Mouse (Mus musculus): ENCODE data around the gene Agfg1. TPM values are rescaled to one million over a fixed set of nuclear protein-coding genes. Genes with fewer than 3 reads are reported as not detected.

The Agfg1 gene
- total RNA-seq, 2 experiments from 2014 or later: 80.0 to 80.4 TPM

- DNase-seq: no peak
Observed at GRCm38 (mm10) chr1:82825256-82825655, 14.0 kb upstream of the Agfg1 start.

- no peak for DNase-seq
Observed at GRCm38 (mm10) chr1:82825783-82826182, 13.5 kb upstream of the Agfg1 start.

- no peak for DNase-seq
Observed at GRCm38 (mm10) chr1:82826911-82827310, 12.4 kb upstream of the Agfg1 start.

GRCm38 (mm10) chr1:82830771-82831170 is 8.5 kb upstream of the Agfg1 start:
- DNase-seq: no peak

- no peak for DNase-seq
Observed at GRCm38 (mm10) chr1:82831547-82832240, 7.6 kb upstream of the Agfg1 start.

- no peak for DNase-seq
Observed at GRCm38 (mm10) chr1:82832495-82833021, 6.7 kb upstream of the Agfg1 start.

- no peak for DNase-seq
Observed at GRCm38 (mm10) chr1:82833501-82833900, 5.8 kb upstream of the Agfg1 start.

GRCm38 (mm10) chr1:82834572-82834971 is 4.7 kb upstream of the Agfg1 start:
- DNase-seq: no peak

- DNase-seq: no peak
Observed at GRCm38 (mm10) chr1:82836342-82837217, 2.7 kb upstream of the Agfg1 start.

GRCm38 (mm10) chr1:82837579-82837978 is 1.7 kb upstream of the Agfg1 start:
- no peak for DNase-seq

GRCm38 (mm10) chr1:82838469-82839295 is 601 bp upstream of the Agfg1 start:
- DNase-seq: no peak

- DNase-seq: no peak
Observed at GRCm38 (mm10) chr1:82839614-82840421, 535 bp downstream of the Agfg1 start.

GRCm38 (mm10) chr1:82855729-82856128 is 16.4 kb downstream of the Agfg1 start:
- DNase-seq: no peak

GRCm38 (mm10) chr1:82858236-82858635 is 19.0 kb downstream of the Agfg1 start:
- no peak for DNase-seq

GRCm38 (mm10) chr1:82860391-82860790 is 21.1 kb downstream of the Agfg1 start:
- no peak for DNase-seq

GRCm38 (mm10) chr1:82870202-82870601 is 30.9 kb downstream of the Agfg1 start:
- no peak for DNase-seq

- no peak for DNase-seq
Observed at GRCm38 (mm10) chr1:82879172-82879571, 39.9 kb downstream of the Agfg1 start.

- no peak for DNase-seq
Observed at GRCm38 (mm10) chr1:82880196-82880595, 40.9 kb downstream of the Agfg1 start.

GRCm38 (mm10) chr1:82893269-82893668 is 54.0 kb downstream of the Agfg1 start:
- no peak for DNase-seq

GRCm38 (mm10) chr1:82900567-82900966 is 61.3 kb downstream of the Agfg1 start:
- no peak for DNase-seq

GRCm38 (mm10) chr1:82901201-82901600 is 61.9 kb downstream of the Agfg1 start:
- no peak for DNase-seq

GRCm38 (mm10) chr1:82905886-82906285 is 66.6 kb downstream of the Agfg1 start:
- DNase-seq: no peak

Measured in layer of hippocampus, postnatal 36 days (tissue).